Mouse (Mus musculus) monocyte, adult 2 months (primary cell): ENCODE measurements around the gene Uckl1.

Experiments used
- DNase-seq, 2 experiments: peaks; one replicate each; pipeline ENCODE4 v3.0.0; 2022; ENCODE audit warnings: low spot score in 2 of 2, low read depth in 1 of 2

Gene Uckl1

GRCm38 (mm10) chr2:181572921-181573920 is 11.5 kb downstream of the Uckl1 start:
- DNase-seq, result no peak

- no peak for DNase-seq
Measured at GRCm38 (mm10) chr2:181571941-181572670, 12.6 kb downstream of the Uckl1 start.

GRCm38 (mm10) chr2:181570921-181571595 is 13.6 kb downstream of the Uckl1 start:
- no peak for DNase-seq

GRCm38 (mm10) chr2:181570375-181570774 is 14.3 kb downstream of the Uckl1 start:
- no peak for DNase-seq

- no peak for DNase-seq
Measured at GRCm38 (mm10) chr2:181569856-181570255, 14.8 kb downstream of the Uckl1 start.

GRCm38 (mm10) chr2:181568272-181569008 is 16.3 kb downstream of the Uckl1 start:
- DNase-seq, result no peak

- no peak for DNase-seq
Measured at GRCm38 (mm10) chr2:181567338-181567737, 17.4 kb downstream of the Uckl1 start.

GRCm38 (mm10) chr2:181553772-181554171 is 30.9 kb downstream of the Uckl1 start:
- DNase-seq, result no peak

GRCm38 (mm10) chr2:181550233-181550632 is 34.5 kb downstream of the Uckl1 start:
- no peak for DNase-seq

- no peak for DNase-seq
Measured at GRCm38 (mm10) chr2:181548682-181549081, 36.0 kb downstream of the Uckl1 start.

GRCm38 (mm10) chr2:181548227-181548626 is 36.5 kb downstream of the Uckl1 start:
- no peak for DNase-seq

- no peak for DNase-seq
Measured at GRCm38 (mm10) chr2:181546142-181546541, 38.5 kb downstream of the Uckl1 start.

- DNase-seq, result no peak
Measured at GRCm38 (mm10) chr2:181541761-181542380, 42.8 kb downstream of the Uckl1 start.

GRCm38 (mm10) chr2:181537444-181538047 is 47.1 kb downstream of the Uckl1 start:
- no peak for DNase-seq

GRCm38 (mm10) chr2:181536410-181536809 is 48.3 kb downstream of the Uckl1 start:
- DNase-seq, result peak; percentile 34 to 50

- no peak for DNase-seq
Measured at GRCm38 (mm10) chr2:181532589-181532988, 52.1 kb downstream of the Uckl1 start.

GRCm38 (mm10) chr2:181529076-181529475 is 55.6 kb downstream of the Uckl1 start:
- no peak for DNase-seq

GRCm38 (mm10) chr2:181525526-181525925 is 59.2 kb downstream of the Uckl1 start:
- no peak for DNase-seq

- DNase-seq, result peak in 1 of 2 experiments; percentile 39
Measured at GRCm38 (mm10) chr2:181522811-181523210, 61.9 kb downstream of the Uckl1 start.

- no peak for DNase-seq
Measured at GRCm38 (mm10) chr2:181521491-181521890, 63.2 kb downstream of the Uckl1 start.
